Mouse (Mus musculus) neural tube, embryonic 13.5 days (tissue): ENCODE measurements around the gene Fam3c. TPM values are rescaled to one million over a fixed set of nuclear protein-coding genes. Genes with fewer than 3 reads are reported as not detected.

ENCODE experiments used
- ATAC-seq: fragments of 200-750 bp; cut with Nextera tagmentation; 2 replicates; pipeline ENCODE4 v1.8.0; 2017; ENCODE audit warnings: low read depth, mild to moderate bottlenecking, moderate TSS enrichment, moderate library complexity
- H3K27ac ChIP-seq: fragments of 300-500 bp; sonication (generic); replicated peaks from 2 replicates; pipeline ENCODE4 v1.5.1; 2015; ENCODE audit warnings: moderate library complexity, mild to moderate bottlenecking, inconsistent platforms
- H3K27me3 ChIP-seq: fragments of 300-500 bp; sonication (generic); 2 replicates; pipeline ENCODE4 v1.6.1; 2015; ENCODE audit warnings: mild to moderate bottlenecking, inconsistent platforms
- H3K36me3 ChIP-seq: fragments of 300-500 bp; sonication (generic); 2 replicates; pipeline ENCODE4 v1.6.1; 2015; ENCODE audit warnings: mild to moderate bottlenecking, inconsistent platforms
- H3K4me1 ChIP-seq: fragments of 300-500 bp; sonication (generic); replicated peaks from 2 replicates; pipeline ENCODE4 v1.6.1; 2015; ENCODE audit warnings: inconsistent platforms
- H3K4me2 ChIP-seq: fragments of 300-500 bp; sonication (generic); 2 replicates; pipeline ENCODE4 v1.6.1; 2015; ENCODE audit warnings: inconsistent platforms, mild to moderate bottlenecking, moderate library complexity
- H3K4me3 ChIP-seq: fragments of 300-500 bp; sonication (generic); 2 replicates; pipeline ENCODE4 v1.5.1; 2015; ENCODE audit warnings: mild to moderate bottlenecking, inconsistent platforms
- H3K9ac ChIP-seq: fragments of 300-500 bp; sonication (generic); 2 replicates; pipeline ENCODE4 v1.6.1; 2015; ENCODE audit warnings: moderate library complexity, mild to moderate bottlenecking, inconsistent platforms
- H3K9me3 ChIP-seq: fragments of 300-500 bp; sonication (generic); 2 replicates; pipeline ENCODE4 v1.6.1; 2016; ENCODE audit warnings: inconsistent platforms
- WGBS: fragments of 180-500 bp; shearing (Covaris S2); methylation state at CpG from one replicate; pipeline ENCODE4 v1.1.7; 2015; 5-methylcytosine and 5-hydroxymethylcytosine counted together
- polyA plus RNA-seq: library from polyadenylated mRNA; unstranded; fragments of >200 nt; fragmentation: Nextera tagmentation; extraction: Ambion mirVana; gene quantifications from 2 replicates; pipeline ENCODE4 v1.2.1, GENCODE M21; 2015

Gene Fam3c
- polyA plus RNA-seq, 1 experiment from 2014 or later = 44.1 TPM

- H3K27me3 ChIP-seq = no peaks in the 10 kb centered on the region
- no peaks in the 10 kb centered on the region for H3K9me3 ChIP-seq
- no peaks in the 10 kb centered on the region for H3K4me1 ChIP-seq
- no peak overlapping the region for H3K9ac ChIP-seq
- no peak overlapping the region for H3K27ac ChIP-seq
- H3K36me3 ChIP-seq = no peaks in the 10 kb centered on the region
- ATAC-seq = no peak
- H3K4me2 ChIP-seq = no peak overlapping the region
- 80% methylated on average over 5 of the region's 5 CpGs for WGBS
- no peak overlapping the region for H3K4me3 ChIP-seq
Measured at GRCm38 (mm10) chr6:22378462-22378861, 22.4 kb upstream of the Fam3c start.

GRCm38 (mm10) chr6:22374791-22375190, 18.7 kb upstream of the Fam3c start:
- WGBS = 79% methylated on average over 3 of the region's 3 CpGs
- no peak overlapping the region for H3K4me3 ChIP-seq
- no peaks in the 10 kb centered on the region for H3K27me3 ChIP-seq
- H3K9ac ChIP-seq = no peak overlapping the region
- no peak for ATAC-seq
- H3K4me2 ChIP-seq = no peak overlapping the region
- no peaks in the 10 kb centered on the region for H3K9me3 ChIP-seq
- no peaks in the 10 kb centered on the region for H3K4me1 ChIP-seq
- no peaks in the 10 kb centered on the region for H3K36me3 ChIP-seq
- no peak overlapping the region for H3K27ac ChIP-seq

DNA sequence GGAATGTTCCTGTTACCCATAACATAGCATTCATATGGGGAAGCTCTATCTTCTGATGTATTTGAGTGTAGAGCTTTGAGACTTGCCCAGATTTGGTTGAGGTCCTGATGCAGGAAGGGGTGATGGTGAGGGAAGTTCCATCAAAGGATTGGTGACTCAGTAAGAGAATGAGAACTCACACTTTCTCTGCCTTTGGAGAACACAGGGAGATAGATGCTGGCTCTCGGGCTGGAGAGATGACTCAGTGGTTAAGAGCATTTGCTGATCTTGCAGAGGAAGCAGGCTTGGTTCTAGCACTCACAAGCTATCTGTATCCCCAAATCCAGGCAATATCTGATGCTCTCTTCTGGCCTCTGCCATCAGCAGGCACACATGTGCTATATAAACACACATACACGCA, 17.4 kb upstream of the Fam3c start:
- Histone ChIP-seq H3K36me3 (no peaks in the 10 kb centered on the region), H3K27me3 (no peaks in the 10 kb centered on the region), H3K4me3 (no peak overlapping the region), H3K9ac (no peak overlapping the region), H3K27ac (no peak overlapping the region), H3K9me3 (no peaks in the 10 kb centered on the region), H3K4me2 (no peak overlapping the region), H3K4me1 (no peaks in the 10 kb centered on the region)
- no peak for ATAC-seq
- WGBS = 90% methylated on average over 2 of the region's 2 CpGs

GRCm38 (mm10) chr6:22366977-22367376, 10.9 kb upstream of the Fam3c start:
- WGBS = 96% methylated on average over 2 of the region's 2 CpGs
- H3K4me3 ChIP-seq = no peak overlapping the region
- H3K9ac ChIP-seq = no peak overlapping the region
- H3K27me3 ChIP-seq = no peaks in the 10 kb centered on the region
- H3K36me3 ChIP-seq = no peaks in the 10 kb centered on the region
- H3K27ac ChIP-seq = no peak overlapping the region
- H3K9me3 ChIP-seq = no peaks in the 10 kb centered on the region
- H3K4me2 ChIP-seq = no peak overlapping the region
- no peak for ATAC-seq
- no peaks in the 10 kb centered on the region for H3K4me1 ChIP-seq

GRCm38 (mm10) chr6:22363590-22363989, 7.5 kb upstream of the Fam3c start:
- no peak overlapping the region for H3K27ac ChIP-seq
- no peak for ATAC-seq

GRCm38 (mm10) chr6:22361941-22362340, 5.9 kb upstream of the Fam3c start:
- no peak overlapping the region for H3K4me3 ChIP-seq
- H3K27ac ChIP-seq = no peak overlapping the region
- WGBS = 43% methylated on average over 3 of the region's 3 CpGs
- ATAC-seq = no peak
- H3K9ac ChIP-seq = no peak overlapping the region
- no peaks in the 10 kb centered on the region for H3K4me1 ChIP-seq
- H3K27me3 ChIP-seq = no peaks in the 10 kb centered on the region
- no peak overlapping the region for H3K4me2 ChIP-seq
- H3K9me3 ChIP-seq = no peaks in the 10 kb centered on the region
- no peaks in the 10 kb centered on the region for H3K36me3 ChIP-seq

More at GRCm38 (mm10) chr6:22363590-22363989, 7.5 kb upstream of the Fam3c start:
- Histone ChIP-seq H3K4me2 (no peak overlapping the region), H3K4me3 (no peak overlapping the region), H3K9ac (no peak overlapping the region), H3K27me3 (no peaks in the 10 kb centered on the region), H3K36me3 (no peaks in the 10 kb centered on the region), H3K9me3 (no peaks in the 10 kb centered on the region), H3K4me1 (no peaks in the 10 kb centered on the region)
- 76% methylated on average over 3 of the region's 3 CpGs for WGBS

DNA sequence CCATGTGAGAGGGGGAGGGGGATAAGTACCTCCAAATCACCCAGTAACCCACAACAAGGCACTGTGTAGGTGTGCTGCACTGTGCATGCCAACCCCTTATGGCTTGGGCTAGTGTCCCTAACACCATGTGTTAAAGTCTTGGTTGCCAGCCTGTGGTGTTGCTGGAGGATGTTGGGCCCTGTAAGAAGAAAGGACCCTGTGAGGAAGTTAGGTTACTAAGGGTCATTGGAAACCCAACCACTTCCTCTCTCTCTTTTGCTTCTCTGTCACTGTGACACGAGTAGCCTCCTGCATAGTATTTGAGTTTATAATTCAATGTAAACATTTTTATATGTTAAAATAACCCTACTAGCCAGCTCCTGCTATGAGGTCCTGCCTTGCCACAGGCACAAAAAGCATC, 3.0 kb upstream of the Fam3c start:
- Histone ChIP-seq H3K4me1 (peaks cover 15% of the 10 kb centered on the region), H3K9ac (no peak overlapping the region), H3K36me3 (no peaks in the 10 kb centered on the region), H3K27me3 (no peaks in the 10 kb centered on the region), H3K9me3 (no peaks in the 10 kb centered on the region), H3K27ac (no peak overlapping the region), H3K4me3 (no peak overlapping the region), H3K4me2 (no peak overlapping the region)
- WGBS = 70% methylated on average over 1 of the region's 1 CpGs
- ATAC-seq = no peak

GRCm38 (mm10) chr6:22357351-22357750, 1.3 kb upstream of the Fam3c start:
- H3K27me3 ChIP-seq = no peaks in the 10 kb centered on the region
- no peak overlapping the region for H3K4me3 ChIP-seq
- H3K36me3 ChIP-seq = no peaks in the 10 kb centered on the region
- no peak overlapping the region for H3K9ac ChIP-seq
- 96% methylated on average over 4 of the region's 4 CpGs for WGBS
- no peak overlapping the region for H3K27ac ChIP-seq
- H3K9me3 ChIP-seq = no peaks in the 10 kb centered on the region
- H3K4me1 ChIP-seq = peaks cover 17% of the 10 kb centered on the region
- ATAC-seq = no peak
- H3K4me2 ChIP-seq = no peak overlapping the region

DNA sequence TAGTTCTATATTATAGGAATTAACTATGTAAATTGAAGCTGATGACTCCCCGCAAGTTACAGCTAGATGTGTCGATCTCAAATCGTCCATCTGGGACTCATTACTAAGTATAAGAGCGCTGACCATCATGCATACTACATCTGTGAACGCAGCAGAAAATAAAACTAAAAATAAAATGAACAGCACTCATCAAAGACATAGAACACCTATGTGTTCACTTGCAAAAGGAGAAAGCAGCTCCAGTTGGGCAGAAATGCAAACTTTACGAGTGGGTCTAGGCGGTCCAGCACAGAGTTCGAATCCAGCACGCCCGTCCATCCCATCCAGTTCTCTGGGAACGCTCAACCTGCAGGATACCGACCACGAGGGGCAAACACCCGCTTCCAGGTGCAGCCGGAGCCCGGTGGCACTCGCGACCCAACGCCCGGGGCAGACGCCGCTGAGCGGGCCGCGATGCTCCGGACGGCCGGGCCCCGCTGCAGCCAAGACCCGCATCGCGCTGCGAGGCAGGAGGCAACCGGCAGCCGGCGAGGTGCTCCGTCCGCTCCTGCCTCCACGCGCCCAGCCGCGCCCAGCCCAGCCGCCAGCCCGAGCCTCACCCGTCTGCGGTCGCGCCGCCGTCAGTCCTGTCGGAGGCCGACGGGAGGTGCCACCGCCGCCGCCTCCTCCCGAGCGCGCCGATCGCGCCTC, 502 bp downstream of the Fam3c start:
- peak overlapping the region; percentile 70 for H3K4me3 ChIP-seq
- H3K9me3 ChIP-seq = no peaks in the 10 kb centered on the region
- H3K36me3 ChIP-seq = no peaks in the 10 kb centered on the region
- H3K9ac ChIP-seq = peak overlapping the region; percentile 86
- no peaks in the 10 kb centered on the region for H3K27me3 ChIP-seq
- peak overlapping the region; percentile 57 for H3K4me2 ChIP-seq
- WGBS = 3% methylated on average over 54 of the region's 62 CpGs
- peaks cover 17% of the 10 kb centered on the region for H3K4me1 ChIP-seq
- peak overlapping the region; percentile 84 for H3K27ac ChIP-seq
- ATAC-seq = peak; percentile 92

DNA sequence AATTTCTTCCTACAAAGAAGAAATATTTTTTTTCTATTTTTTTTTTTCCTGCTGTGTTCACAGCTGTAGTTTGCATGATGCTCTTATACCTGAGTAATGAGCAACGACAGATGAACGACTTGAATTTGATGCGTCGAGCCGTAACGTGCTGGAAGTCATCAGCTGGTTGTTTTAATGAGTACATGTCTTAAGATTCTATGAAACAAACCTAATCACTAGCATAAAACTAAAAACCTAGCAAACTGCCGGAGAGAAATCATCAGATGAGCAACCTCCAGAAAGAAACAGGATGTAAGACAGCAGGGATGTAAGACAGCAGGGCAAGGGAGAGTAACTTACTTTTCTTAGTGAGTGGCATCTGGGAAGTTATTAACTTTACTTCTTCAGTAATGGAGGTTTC, 1.4 kb downstream of the Fam3c start:
- no peak for ATAC-seq
- 72% methylated on average over 7 of the region's 7 CpGs for whole genome bisulfite sequencing
- Histone ChIP-seq H3K4me3 (peak overlapping the region; percentile 70; the same call in 1 of the 2 replicates), H3K36me3 (no peaks in the 10 kb centered on the region), H3K4me2 (peak overlapping the region; percentile 57), H3K27ac (no peak overlapping the region), H3K27me3 (no peaks in the 10 kb centered on the region), H3K4me1 (peaks cover 17% of the 10 kb centered on the region), H3K9ac (no peak overlapping the region), H3K9me3 (no peaks in the 10 kb centered on the region)

DNA sequence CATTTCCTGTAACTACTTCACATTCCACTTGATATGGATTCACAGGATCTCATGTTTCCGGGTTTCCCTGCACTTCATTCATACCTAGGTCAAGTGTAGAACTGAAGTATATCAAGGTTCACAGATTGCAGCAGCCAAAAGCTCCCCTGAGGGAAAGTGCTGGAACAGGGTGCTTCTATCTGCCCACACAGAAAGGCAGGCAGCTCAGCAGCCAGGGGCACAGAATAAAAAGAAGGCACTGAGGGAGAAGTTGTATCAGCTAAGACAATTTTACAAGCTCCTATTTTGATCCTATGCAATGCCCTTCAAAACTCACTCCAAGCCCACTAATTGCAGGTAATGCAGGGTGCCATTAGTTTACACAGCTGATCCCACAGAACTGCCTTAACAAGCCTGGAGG, 2.0 kb downstream of the Fam3c start:
- ATAC-seq = no peak
- Histone ChIP-seq H3K27ac (no peak overlapping the region), H3K4me2 (0 out of 2 replicates have a peak overlapping the region, but pooled peaks have one; percentile 0), H3K27me3 (no peaks in the 10 kb centered on the region), H3K4me1 (peaks cover 17% of the 10 kb centered on the region), H3K4me3 (no peak overlapping the region), H3K9me3 (no peaks in the 10 kb centered on the region), H3K36me3 (no peaks in the 10 kb centered on the region), H3K9ac (peak overlapping the region; percentile 22; the same call in 1 of the 2 replicates)
- 69% methylated on average over 1 of the region's 1 CpGs for WGBS

DNA sequence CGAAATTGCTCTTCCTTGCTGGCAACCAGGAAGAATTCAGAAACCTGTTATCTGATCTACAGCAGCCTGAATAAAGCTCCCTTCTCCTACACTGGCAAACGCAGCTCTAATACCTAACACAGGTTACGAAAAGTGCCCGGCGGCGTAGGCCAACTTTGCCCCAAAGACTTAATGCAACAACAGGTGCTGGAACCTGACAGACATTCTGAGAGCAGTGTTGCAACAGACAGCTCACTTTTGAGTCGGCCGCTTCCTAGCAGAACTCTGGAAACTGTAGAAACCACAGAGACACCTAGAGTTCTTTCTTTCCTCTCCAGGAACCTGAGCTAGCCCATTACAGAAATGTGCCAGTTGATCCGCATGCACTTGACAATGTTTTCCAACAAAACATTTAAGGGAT, 4.5 kb downstream of the Fam3c start:
- Histone ChIP-seq H3K4me2 (no peak overlapping the region), H3K36me3 (no peaks in the 10 kb centered on the region), H3K27me3 (no peaks in the 10 kb centered on the region), H3K9ac (no peak overlapping the region), H3K4me3 (no peak overlapping the region), H3K27ac (no peak overlapping the region), H3K9me3 (no peaks in the 10 kb centered on the region), H3K4me1 (peaks cover 17% of the 10 kb centered on the region)
- ATAC-seq = no peak
- 88% methylated on average over 9 of the region's 9 CpGs for WGBS

DNA sequence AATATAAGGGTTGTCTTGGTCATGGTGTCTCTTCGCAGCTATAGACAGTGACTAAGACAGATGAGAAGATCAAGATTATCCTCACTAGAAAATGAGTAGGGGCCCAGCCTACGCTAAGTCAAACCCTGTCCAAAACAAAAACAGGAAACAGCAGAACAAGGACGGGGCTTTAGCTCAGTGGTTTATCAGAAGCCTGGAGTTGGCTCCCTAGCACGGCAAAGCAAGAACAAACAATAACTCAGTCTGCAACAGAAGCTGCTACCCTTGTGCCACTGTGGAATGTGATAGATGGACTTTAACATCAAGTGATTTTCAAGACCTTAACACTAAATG, 5.8 kb downstream of the Fam3c start:
- WGBS = 68% methylated on average over 4 of the region's 4 CpGs
- no peak overlapping the region for H3K27ac ChIP-seq
- H3K36me3 ChIP-seq = no peaks in the 10 kb centered on the region
- no peaks in the 10 kb centered on the region for H3K9me3 ChIP-seq
- peaks cover 14% of the 10 kb centered on the region for H3K4me1 ChIP-seq
- ATAC-seq = no peak
- no peak overlapping the region for H3K9ac ChIP-seq
- H3K27me3 ChIP-seq = no peaks in the 10 kb centered on the region
- no peak overlapping the region for H3K4me2 ChIP-seq
- H3K4me3 ChIP-seq = no peak overlapping the region
